18 mouse cellular contexts compared by ENCODE assay signal in genomic region chr16:95239209-95239925, GRCm38 (mm10). TPM values are rescaled to one million over a fixed set of nuclear protein-coding genes. Genes with fewer than 3 reads are reported as not detected.
A peak's percentile ranks its signal among the peaks of the same experiment; 100 is the strongest.
DNase-seq lines count a peak whose midpoint lies in the region; ATAC-seq and TF ChIP-seq lines count a peak whose summit lies in the region.
"Had no signal": no experiment of that assay in that cellular context is flagged by ENCODE, and none has a peak within 500 bp of the region (broad histone marks: within the 10 kb centered on the region; RNA-seq: fewer than 3 reads in every experiment).

No protein-coding gene starts in this region.

- DNase-seq in gastrocnemius, adult 2 months: peak; percentile 33
- no peak for DNase-seq in gastrocnemius, postnatal 4 days (ENCODE audit: low spot score in 2 of 2)
- peak; percentile 20 for DNase-seq in lung, adult 2 months
- no peak for DNase-seq in lung, postnatal 25 days (ENCODE audit: low spot score)
- DNase-seq in cerebellum, postnatal 36 days: peak; percentile 32 to 33
- DNase-seq in layer of hippocampus, adult 9-11 months: no peak
- DNase-seq: adrenal gland, postnatal 10 days; embryo, embryonic 11 days; liver, postnatal 0 days; thymus, adult 18-20 months had no signal

- intact Hi-C loops in gastrocnemius, adult 2 months (cut with DNase I): no loop called here

- peak; percentile 28 to 58; a peak in 3 of 4 replicates for ATAC-seq in hematopoietic stem cell, adult 5-6 weeks (replicated peaks in 1 of 2; ENCODE audit: insufficient read depth in 1 of 2, low FRiP score in 2 of 2, low TSS enrichment in 1 of 2, low read depth in 1 of 2, poor library complexity in 2 of 2, severe bottlenecking in 2 of 2)
- ATAC-seq: forebrain, embryonic 15.5 days; intestine, embryonic 15.5 days; liver, postnatal 0 days had no signal

- no peaks in the 10 kb centered on the region; the same call in none of the 2 replicates for H3K4me1 ChIP-seq in lung, adult 2 months (ENCODE audit: control insufficient read depth, insufficient read depth, low read length)
- H3K4me1 ChIP-seq: hindbrain, embryonic 13.5 days; neural tube, embryonic 13.5 days had no signal

- no peak overlapping the region for H3K4me3 ChIP-seq in gastrocnemius, adult 2 months
- no peak overlapping the region for H3K4me3 ChIP-seq in lung, adult 2 months (replicated peaks; ENCODE audit: extremely low read depth, low read depth, low read length)
- H3K4me3 ChIP-seq: forebrain, embryonic 15.5 days; hindbrain, embryonic 13.5 days; intestine, embryonic 15.5 days; layer of hippocampus, adult 2 months; neural tube, embryonic 13.5 days had no signal

- peak overlapping the region; percentile 28 for H3K27ac ChIP-seq in gastrocnemius, adult 2 months
- H3K27ac ChIP-seq: forebrain, embryonic 15.5 days; hindbrain, embryonic 13.5 days; intestine, embryonic 15.5 days; layer of hippocampus, adult 2 months; neural tube, embryonic 13.5 days had no signal

- TF ChIP-seq CTCF in gastrocnemius, adult 2 months (IDR thresholded peaks at IDR 0.05): no peak
- TF ChIP-seq CTCF in lung, adult 2 months (IDR thresholded peaks at IDR 0.05; ENCODE audit: insufficient read depth, low read length): no peak

- WGBS in lung, adult 2 months: 58% methylated on average over 7 of the region's 7 CpGs

- no peak for TF ChIP-seq POLR2A in lung, adult 2 months (IDR thresholded peaks at IDR 0.05; ENCODE audit: borderline replicate concordance, extremely low read depth, low read depth, low read length)

RNA-seq across cellular contexts. Expression of gene Kcnj15, which starts 18.0 kb away (rescaled TPM):
- under 1 TPM in 1 of 2 experiments, not detected in 1; 0.11 TPM for total RNA-seq in gastrocnemius, adult 2 months (2021)
- total RNA-seq in gastrocnemius, postnatal 4 days (2021): under 1 TPM; 0.71 to 0.73 TPM
- 27.5 and 34.3 TPM in 2 replicates for polyA plus RNA-seq in lung, adult 2 months (2012; rRNA removed)
- total RNA-seq in hematopoietic stem cell, adult 5-6 weeks (2017): not detected in 2 replicates
- total RNA-seq: megakaryocyte, adult 5-6 weeks; monocyte, adult 5-6 weeks had no signal

Comparison
In these comparisons a context has a peak if more than half of its experiments do, and no peak if none do; other contexts are left out.
1. DNase-seq: peak in gastrocnemius, adult 2 months (single experiment), lung, adult 2 months (single experiment) and cerebellum, postnatal 36 days (2 of 2); none in gastrocnemius, postnatal 4 days (0 of 2), lung, postnatal 25 days (single experiment) and layer of hippocampus, adult 9-11 months (single experiment).